10 mouse cellular contexts compared by ENCODE assay signal in genomic region chr4:72379011-72379410, GRCm38 (mm10).
A peak's percentile ranks its signal among the peaks of the same experiment; 100 is the strongest.
DNase-seq lines count a peak whose midpoint lies in the region; ATAC-seq lines count a peak whose summit lies in the region.
"Had no signal": no experiment of that assay in that cellular context is flagged by ENCODE, and none has a peak within 500 bp of the region (broad histone marks: within the 10 kb centered on the region; RNA-seq: fewer than 3 reads in every experiment).

No protein-coding gene starts in this region.

- DNase-seq in liver, embryonic 11.5 days (ENCODE audit: low spot score) = no peak
- peak; percentile 19 to 61 for DNase-seq in kidney, adult 8-10 months
- peak; percentile 58 for DNase-seq in kidney, postnatal 14 days
- peak; percentile 29 for DNase-seq in lung, postnatal 25 days (ENCODE audit: low spot score)
- DNase-seq in layer of hippocampus, adult 9-11 months = no peak
- DNase-seq in thymus, postnatal 25 days = no peak
- DNase-seq: gastrocnemius, postnatal 10 days had no signal

- no peak overlapping the region for H3K9ac ChIP-seq in liver, embryonic 16.5 days (ENCODE audit: low read depth, low read length)
- no peak overlapping the region for H3K9ac ChIP-seq in liver, embryonic 11.5 days (ENCODE audit: low read depth, low read length)

- no peaks in the 10 kb centered on the region for H3K27me3 ChIP-seq in liver, embryonic 16.5 days (ENCODE audit: control insufficient read depth, insufficient read depth, low read depth, low read length)
- no peaks in the 10 kb centered on the region for H3K27me3 ChIP-seq in liver, embryonic 11.5 days (replicated peaks; ENCODE audit: control insufficient read depth, insufficient read depth, low read length)

- H3K4me3 ChIP-seq in liver, embryonic 16.5 days (ENCODE audit: low read depth, low read length) = no peak overlapping the region
- no peak overlapping the region for H3K4me3 ChIP-seq in liver, embryonic 11.5 days (ENCODE audit: low read depth, low read length)
- H3K4me3 ChIP-seq: erythroblast, embryonic 14.5 days had no signal

- ATAC-seq in liver, embryonic 16.5 days (ENCODE audit: low read depth) = peak; percentile 35; the same call in 1 of the 2 replicates
- ATAC-seq in liver, embryonic 11.5 days (replicated peaks; ENCODE audit: low FRiP score) = no peak
- ATAC-seq: hindbrain, postnatal 0 days had no signal

- H3K9me3 ChIP-seq in liver, embryonic 16.5 days (replicated peaks; ENCODE audit: control insufficient read depth, low read length) = no peaks in the 10 kb centered on the region
- H3K9me3 ChIP-seq in liver, embryonic 11.5 days (ENCODE audit: control insufficient read depth, low read length) = no peaks in the 10 kb centered on the region

- no peaks in the 10 kb centered on the region for H3K4me1 ChIP-seq in liver, embryonic 16.5 days (ENCODE audit: control insufficient read depth, low read depth, low read length)
- H3K4me1 ChIP-seq in liver, embryonic 11.5 days (replicated peaks; ENCODE audit: control insufficient read depth, insufficient read depth, low read length) = no peaks in the 10 kb centered on the region

- H3K4me2 ChIP-seq in liver, embryonic 16.5 days (ENCODE audit: low read depth, low read length) = no peak overlapping the region
- no peak overlapping the region for H3K4me2 ChIP-seq in liver, embryonic 11.5 days

- H3K27ac ChIP-seq in liver, embryonic 16.5 days (ENCODE audit: low read length) = no peak overlapping the region
- no peak overlapping the region for H3K27ac ChIP-seq in liver, embryonic 11.5 days (ENCODE audit: low read depth, low read length)
- H3K27ac ChIP-seq: hindbrain, postnatal 0 days had no signal

- no peaks in the 10 kb centered on the region for H3K36me3 ChIP-seq in liver, embryonic 16.5 days (ENCODE audit: control insufficient read depth, insufficient read depth)
- no peaks in the 10 kb centered on the region for H3K36me3 ChIP-seq in liver, embryonic 11.5 days (ENCODE audit: control insufficient read depth, insufficient read depth, low read length)

Comparison
In these comparisons a context has a peak if more than half of its experiments do, and no peak if none do; other contexts are left out.
1. DNase-seq: peak in kidney, adult 8-10 months (2 of 2), kidney, postnatal 14 days (single experiment) and lung, postnatal 25 days (single experiment); none in liver, embryonic 11.5 days (single experiment), layer of hippocampus, adult 9-11 months (single experiment) and thymus, postnatal 25 days (single experiment).